Mouse (Mus musculus): ENCODE measurements around the gene Mup11.
"Not testable (repeated sequence)": the region's sequence is repeated elsewhere in the genome, so short reads cannot be mapped to it uniquely, and the experiment has no call there.

Mup11 gene

GRCm38 (mm10) chr4:60662311-60662710 lies at the start of gene Mup11:
Gene Mup11 (minus strand): TSS chr4:60662411.
- DNase-seq (ENCODE audit: low read depth), result not testable (repeated sequence)
